Mouse (Mus musculus): ENCODE measurements around the gene 1700034J05Rik. TPM values are rescaled to one million over a fixed set of nuclear protein-coding genes. Genes with fewer than 3 reads are reported as not detected.

Gene 1700034J05Rik
- polyA plus RNA-seq, 1 experiment, result not detected

DNA sequence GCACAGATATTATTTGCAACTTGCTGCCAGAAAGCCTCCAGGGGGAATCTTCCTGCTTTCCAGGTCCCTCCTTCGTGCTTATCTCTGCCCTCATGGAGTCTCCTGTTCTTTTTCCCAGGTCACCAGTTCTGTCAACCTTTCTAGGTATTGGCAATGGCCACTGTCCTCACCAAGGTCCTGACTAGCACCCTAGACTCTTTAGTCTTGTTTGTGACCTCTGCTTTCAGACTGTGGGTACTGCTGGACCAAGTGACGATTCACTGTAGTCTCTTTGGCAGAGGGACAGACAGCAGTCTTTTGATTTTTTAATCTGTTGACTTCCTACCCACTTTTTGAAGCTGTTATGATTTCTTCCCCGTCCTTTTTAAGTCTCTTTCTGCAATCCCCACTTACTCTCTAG lies 26.1 kb downstream of the 1700034J05Rik start:
- H3K36me3 ChIP-seq (ENCODE audit: control insufficient read depth, insufficient read depth, low read length, poor library complexity, severe bottlenecking), result no peaks in the 10 kb centered on the region
- peaks cover 4% of the 10 kb centered on the region for H3K4me1 ChIP-seq (ENCODE audit: control insufficient read depth, insufficient read depth, low read length)
- no peak overlapping the region for H3K9ac ChIP-seq (ENCODE audit: low read depth, poor library complexity, severe bottlenecking)
- no peaks in the 10 kb centered on the region for H3K9me3 ChIP-seq (replicated peaks; ENCODE audit: control insufficient read depth, insufficient read depth, low read length, poor library complexity, severe bottlenecking)
- H3K27me3 ChIP-seq (ENCODE audit: control insufficient read depth, insufficient read depth, low read length, poor library complexity, severe bottlenecking), result no peaks in the 10 kb centered on the region
- H3K27ac ChIP-seq (ENCODE audit: insufficient read depth, low read length), result no peak overlapping the region
- H3K4me3 ChIP-seq (ENCODE audit: low read depth, low read length), result no peak overlapping the region
- TF ChIP-seq CTCF (IDR thresholded peaks at IDR 0.05; ENCODE audit: low read depth, low read length) (no peak), POLR2A (IDR thresholded peaks at IDR 0.05; ENCODE audit: insufficient read depth, low read length) (no peak), EP300 (IDR thresholded peaks at IDR 0.05; ENCODE audit: insufficient read depth, low read depth, low read length) (no peak)

DNA sequence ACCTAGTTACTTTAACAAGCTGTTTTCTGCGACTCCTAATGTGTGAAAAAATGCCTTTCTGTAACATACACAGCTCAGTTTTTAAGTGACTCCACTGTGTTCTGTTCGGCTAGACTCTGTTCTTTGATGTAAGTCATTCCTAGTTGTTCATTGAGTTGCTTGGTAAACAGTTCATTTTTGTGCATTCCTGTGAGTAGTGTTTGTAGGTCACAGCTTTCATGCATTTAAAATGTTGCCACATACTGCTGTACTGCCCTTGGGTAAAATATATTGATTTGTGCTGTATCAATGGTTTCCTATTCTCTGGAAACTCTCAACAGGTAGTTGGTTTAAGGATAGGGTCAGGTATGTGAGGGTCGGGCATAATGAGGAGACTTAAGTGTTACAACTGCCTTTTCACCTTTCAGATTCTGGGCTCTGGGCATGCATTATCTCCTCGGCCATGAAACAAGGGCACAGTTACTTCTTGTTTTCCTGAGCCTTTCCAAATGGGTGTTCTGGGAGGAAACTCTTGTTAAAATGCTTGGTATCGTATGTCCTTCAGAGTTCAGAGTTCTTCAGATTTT lies 27.7 kb downstream of the 1700034J05Rik start:
- H3K4me3 ChIP-seq (ENCODE audit: low read depth, low read length), result no peak overlapping the region
- H3K36me3 ChIP-seq (ENCODE audit: control insufficient read depth, insufficient read depth, low read length, poor library complexity, severe bottlenecking), result no peaks in the 10 kb centered on the region
- no peaks in the 10 kb centered on the region for H3K27me3 ChIP-seq (ENCODE audit: control insufficient read depth, insufficient read depth, low read length, poor library complexity, severe bottlenecking)
- TF ChIP-seq POLR2A (IDR thresholded peaks at IDR 0.05; ENCODE audit: insufficient read depth, low read length), result no peak
- no peak for TF ChIP-seq CTCF (IDR thresholded peaks at IDR 0.05; ENCODE audit: low read depth, low read length)
- TF ChIP-seq EP300 (IDR thresholded peaks at IDR 0.05; ENCODE audit: insufficient read depth, low read depth, low read length), result no peak
- H3K4me1 ChIP-seq (ENCODE audit: control insufficient read depth, insufficient read depth, low read length), result peaks cover 4% of the 10 kb centered on the region
- no peak overlapping the region for H3K9ac ChIP-seq (ENCODE audit: low read depth, poor library complexity, severe bottlenecking)
- H3K27ac ChIP-seq (ENCODE audit: insufficient read depth, low read length), result no peak overlapping the region
- no peaks in the 10 kb centered on the region for H3K9me3 ChIP-seq (replicated peaks; ENCODE audit: control insufficient read depth, insufficient read depth, low read length, poor library complexity, severe bottlenecking)

- H3K9ac ChIP-seq (ENCODE audit: low read depth, poor library complexity, severe bottlenecking), result no peak overlapping the region
- TF ChIP-seq EP300 (IDR thresholded peaks at IDR 0.05; ENCODE audit: insufficient read depth, low read depth, low read length) (no peak), CTCF (IDR thresholded peaks at IDR 0.05; ENCODE audit: low read depth, low read length) (no peak), POLR2A (IDR thresholded peaks at IDR 0.05; ENCODE audit: insufficient read depth, low read length) (no peak)
- H3K27ac ChIP-seq (ENCODE audit: insufficient read depth, low read length), result no peak overlapping the region
- H3K36me3 ChIP-seq (ENCODE audit: control insufficient read depth, insufficient read depth, low read length, poor library complexity, severe bottlenecking), result no peaks in the 10 kb centered on the region
- no peaks in the 10 kb centered on the region for H3K9me3 ChIP-seq (replicated peaks; ENCODE audit: control insufficient read depth, insufficient read depth, low read length, poor library complexity, severe bottlenecking)
- H3K4me1 ChIP-seq (ENCODE audit: control insufficient read depth, insufficient read depth, low read length), result no peaks in the 10 kb centered on the region
- no peak overlapping the region for H3K4me3 ChIP-seq (ENCODE audit: low read depth, low read length)
- no peaks in the 10 kb centered on the region for H3K27me3 ChIP-seq (ENCODE audit: control insufficient read depth, insufficient read depth, low read length, poor library complexity, severe bottlenecking)
These were observed 35.9 kb downstream of the 1700034J05Rik start for GRCm38 (mm10) chr6:146918341-146918740.

GRCm38 (mm10) chr6:146917396-146917795 lies 36.8 kb downstream of the 1700034J05Rik start:
- Histone ChIP-seq H3K9ac (ENCODE audit: low read depth, poor library complexity, severe bottlenecking) (no peak overlapping the region), H3K27me3 (ENCODE audit: control insufficient read depth, insufficient read depth, low read length, poor library complexity, severe bottlenecking) (no peaks in the 10 kb centered on the region), H3K36me3 (ENCODE audit: control insufficient read depth, insufficient read depth, low read length, poor library complexity, severe bottlenecking) (no peaks in the 10 kb centered on the region), H3K4me1 (ENCODE audit: control insufficient read depth, insufficient read depth, low read length) (peaks cover 2% of the 10 kb centered on the region), H3K9me3 (replicated peaks; ENCODE audit: control insufficient read depth, insufficient read depth, low read length, poor library complexity, severe bottlenecking) (no peaks in the 10 kb centered on the region), H3K4me3 (ENCODE audit: low read depth, low read length) (no peak overlapping the region), H3K27ac (ENCODE audit: insufficient read depth, low read length) (no peak overlapping the region)
- no peak for TF ChIP-seq CTCF (IDR thresholded peaks at IDR 0.05; ENCODE audit: low read depth, low read length)
- no peak for TF ChIP-seq EP300 (IDR thresholded peaks at IDR 0.05; ENCODE audit: insufficient read depth, low read depth, low read length)
- no peak for TF ChIP-seq POLR2A (IDR thresholded peaks at IDR 0.05; ENCODE audit: insufficient read depth, low read length)

GRCm38 (mm10) chr6:146915808-146916207 lies 38.4 kb downstream of the 1700034J05Rik start:
- Histone ChIP-seq H3K27ac (ENCODE audit: insufficient read depth, low read length) (no peak overlapping the region), H3K27me3 (ENCODE audit: control insufficient read depth, insufficient read depth, low read length, poor library complexity, severe bottlenecking) (no peaks in the 10 kb centered on the region), H3K9ac (ENCODE audit: low read depth, poor library complexity, severe bottlenecking) (no peak overlapping the region), H3K4me3 (ENCODE audit: low read depth, low read length) (no peak overlapping the region), H3K9me3 (replicated peaks; ENCODE audit: control insufficient read depth, insufficient read depth, low read length, poor library complexity, severe bottlenecking) (no peaks in the 10 kb centered on the region), H3K4me1 (ENCODE audit: control insufficient read depth, insufficient read depth, low read length) (peaks cover 5% of the 10 kb centered on the region), H3K36me3 (ENCODE audit: control insufficient read depth, insufficient read depth, low read length, poor library complexity, severe bottlenecking) (no peaks in the 10 kb centered on the region)
- TF ChIP-seq CTCF (IDR thresholded peaks at IDR 0.05; ENCODE audit: low read depth, low read length) (no peak), EP300 (IDR thresholded peaks at IDR 0.05; ENCODE audit: insufficient read depth, low read depth, low read length) (no peak), POLR2A (IDR thresholded peaks at IDR 0.05; ENCODE audit: insufficient read depth, low read length) (no peak)

DNA sequence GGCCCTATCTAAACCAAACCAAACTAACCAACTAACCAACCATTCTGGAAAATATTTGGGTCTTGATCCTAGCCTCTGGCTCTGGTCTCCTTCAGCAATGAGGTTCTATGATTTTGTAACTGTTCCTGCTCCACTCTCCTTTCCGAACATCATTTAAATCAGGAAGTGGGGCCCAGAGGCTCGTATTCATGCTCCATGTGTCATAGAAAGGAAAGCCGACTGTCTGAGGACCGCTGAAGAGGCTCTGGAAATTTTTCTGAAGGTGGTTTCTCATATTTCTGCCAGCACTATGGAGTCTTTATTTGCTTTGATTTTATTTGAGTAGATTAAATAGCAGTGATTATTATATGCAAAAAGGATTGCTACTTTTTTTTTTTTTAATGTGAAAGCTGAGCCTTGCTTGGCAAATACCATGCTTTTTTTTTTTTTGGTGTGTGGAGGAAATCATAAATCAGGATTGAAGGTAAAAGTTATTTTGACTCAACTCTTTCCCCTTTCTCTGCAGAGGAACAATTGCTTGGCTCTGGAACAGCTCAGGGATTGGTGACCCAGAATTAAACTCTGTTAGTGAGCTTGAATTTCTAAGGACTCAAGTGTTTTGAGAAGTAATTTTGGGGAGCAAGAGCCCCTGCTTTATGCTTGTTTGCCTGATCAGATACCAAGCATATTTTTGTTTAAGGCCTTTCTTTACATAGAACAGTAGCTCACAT lies 40.6 kb downstream of the 1700034J05Rik start:
- Histone ChIP-seq H3K9ac (ENCODE audit: low read depth, poor library complexity, severe bottlenecking) (no peak overlapping the region), H3K9me3 (replicated peaks; ENCODE audit: control insufficient read depth, insufficient read depth, low read length, poor library complexity, severe bottlenecking) (no peaks in the 10 kb centered on the region)

More for the DNA sequence above, 40.6 kb downstream of the 1700034J05Rik start:
- Histone ChIP-seq H3K4me3 (ENCODE audit: low read depth, low read length) (no peak overlapping the region), H3K36me3 (ENCODE audit: control insufficient read depth, insufficient read depth, low read length, poor library complexity, severe bottlenecking) (no peaks in the 10 kb centered on the region), H3K27me3 (ENCODE audit: control insufficient read depth, insufficient read depth, low read length, poor library complexity, severe bottlenecking) (no peaks in the 10 kb centered on the region), H3K4me1 (ENCODE audit: control insufficient read depth, insufficient read depth, low read length) (peaks cover 5% of the 10 kb centered on the region), H3K27ac (ENCODE audit: insufficient read depth, low read length) (no peak overlapping the region)
- no peak for TF ChIP-seq POLR2A (IDR thresholded peaks at IDR 0.05; ENCODE audit: insufficient read depth, low read length)
- TF ChIP-seq CTCF (IDR thresholded peaks at IDR 0.05; ENCODE audit: low read depth, low read length), result no peak
